Mouse (Mus musculus): Measurements from ENCODE around the gene Efcc1.

DNA sequence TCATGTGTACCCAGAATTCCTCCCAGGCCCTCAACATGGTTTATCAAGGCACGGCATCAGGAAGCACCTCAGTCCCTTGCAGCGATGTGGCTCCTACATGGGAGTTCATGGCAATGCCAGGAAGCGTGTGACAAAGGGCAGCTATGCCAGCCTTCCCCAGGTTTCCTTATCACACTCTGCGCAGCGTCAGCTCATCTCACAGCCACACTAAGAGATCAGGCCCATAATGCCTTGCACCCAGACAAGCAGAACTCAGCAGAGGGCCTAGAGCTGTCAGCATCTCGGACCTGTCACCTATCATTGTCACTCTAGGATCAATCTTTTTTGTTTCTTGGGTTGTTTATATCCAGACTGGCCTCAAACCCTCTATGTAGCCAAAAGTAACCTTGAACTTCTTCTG, 68.9 kb downstream of the Efcc1 start:
- TF ChIP-seq CTCF (IDR thresholded peaks at IDR 0.05; ENCODE audit: low read depth, low read length) (no peak), POLR2A (IDR thresholded peaks at IDR 0.05; ENCODE audit: extremely low read depth, insufficient read depth, low read length) (no peak)

All from liver, adult 2 months (tissue).